Mouse (Mus musculus): Measurements from ENCODE around the gene Tmem39b. TPM values are rescaled to one million over a fixed set of nuclear protein-coding genes. Genes with fewer than 3 reads are reported as not detected.

Gene Tmem39b
- polyA plus RNA-seq, 1 experiment from 2014 or later = 16.1 TPM

- under 1% methylated on average over 65 of the region's 65 CpGs for WGBS (ENCODE audit: insufficient replicate concordance)
- H3K4me3 ChIP-seq (ENCODE audit: low read depth, low read length) = peak within 1 kb of the TSS; percentile 84
- peaks cover 16% of the 10 kb centered on the region for H3K4me1 ChIP-seq (ENCODE audit: control insufficient read depth, insufficient read depth, low read length)
- H3K9ac ChIP-seq (ENCODE audit: low read depth, low read length) = peak within 1 kb of the TSS; percentile 99
- H3K27ac ChIP-seq (ENCODE audit: low read depth, low read length) = peak within 1 kb of the TSS; percentile 96
- peaks cover 8% of the 10 kb centered on the region for H3K36me3 ChIP-seq (ENCODE audit: control insufficient read depth, insufficient read depth, low read length)
- no peaks in the 10 kb centered on the region for H3K9me3 ChIP-seq (replicated peaks; ENCODE audit: control insufficient read depth, low read length)
- peak; percentile 80 for ATAC-seq (replicated peaks; ENCODE audit: insufficient number of reproducible peaks, low FRiP score, low TSS enrichment)
- H3K4me2 ChIP-seq = peak within 1 kb of the TSS; percentile 84
- H3K27me3 ChIP-seq (ENCODE audit: control insufficient read depth, insufficient read depth, low read length) = no peaks in the 10 kb centered on the region
Measured at GRCm38 (mm10) chr4:129672083-129672877, 24.4 kb downstream of the Tmem39b start, which contains the start of gene Kpna6. Kpna6 (minus strand) TSS chr4:129672767.

- Histone ChIP-seq H3K9me3 (replicated peaks; ENCODE audit: control insufficient read depth, low read length) (no peaks in the 10 kb centered on the region), H3K27me3 (ENCODE audit: control insufficient read depth, insufficient read depth, low read length) (no peaks in the 10 kb centered on the region), H3K4me2 (peak overlapping the region; percentile 84), H3K27ac (ENCODE audit: low read depth, low read length) (peak overlapping the region; percentile 96), H3K9ac (ENCODE audit: low read depth, low read length) (peak overlapping the region; percentile 99), H3K4me1 (ENCODE audit: control insufficient read depth, insufficient read depth, low read length) (peaks cover 16% of the 10 kb centered on the region), H3K4me3 (ENCODE audit: low read depth, low read length) (peak overlapping the region; percentile 84), H3K36me3 (ENCODE audit: control insufficient read depth, insufficient read depth, low read length) (peaks cover 10% of the 10 kb centered on the region)
- no peak; the same call in 1 of the 2 replicates for ATAC-seq (replicated peaks; ENCODE audit: insufficient number of reproducible peaks, low FRiP score, low TSS enrichment)
- WGBS (ENCODE audit: insufficient replicate concordance) = 7% methylated on average over 12 of the region's 12 CpGs
Measured at GRCm38 (mm10) chr4:129671491-129672082, 25.1 kb downstream of the Tmem39b start.

- Histone ChIP-seq H3K4me1 (ENCODE audit: control insufficient read depth, insufficient read depth, low read length) (no peaks in the 10 kb centered on the region; the same call in 1 of the 2 replicates), H3K36me3 (ENCODE audit: control insufficient read depth, insufficient read depth, low read length) (peaks cover 15% of the 10 kb centered on the region), H3K9me3 (replicated peaks; ENCODE audit: control insufficient read depth, low read length) (no peaks in the 10 kb centered on the region), H3K27me3 (ENCODE audit: control insufficient read depth, insufficient read depth, low read length) (no peaks in the 10 kb centered on the region), H3K4me3 (ENCODE audit: low read depth, low read length) (no peak overlapping the region), H3K9ac (ENCODE audit: low read depth, low read length) (no peak overlapping the region), H3K4me2 (no peak overlapping the region), H3K27ac (ENCODE audit: low read depth, low read length) (no peak overlapping the region)
- no peak for ATAC-seq (replicated peaks; ENCODE audit: insufficient number of reproducible peaks, low FRiP score, low TSS enrichment)
- WGBS (ENCODE audit: insufficient replicate concordance) = 84% methylated on average over 3 of the region's 3 CpGs
Measured at GRCm38 (mm10) chr4:129662255-129662813, 34.3 kb downstream of the Tmem39b start.

GRCm38 (mm10) chr4:129661584-129661983 lies 35.1 kb downstream of the Tmem39b start:
- no peak overlapping the region for H3K27ac ChIP-seq (ENCODE audit: low read depth, low read length)
- 88% methylated on average over 3 of the region's 3 CpGs for WGBS (ENCODE audit: insufficient replicate concordance)
- no peak for ATAC-seq (replicated peaks; ENCODE audit: insufficient number of reproducible peaks, low FRiP score, low TSS enrichment)

GRCm38 (mm10) chr4:129654770-129655169 lies 41.9 kb downstream of the Tmem39b start:
- no peaks in the 10 kb centered on the region for H3K4me1 ChIP-seq (ENCODE audit: control insufficient read depth, insufficient read depth, low read length)
- no peak overlapping the region for H3K4me3 ChIP-seq (ENCODE audit: low read depth, low read length)
- peaks cover 41% of the 10 kb centered on the region for H3K36me3 ChIP-seq (ENCODE audit: control insufficient read depth, insufficient read depth, low read length)
- no peak overlapping the region for H3K9ac ChIP-seq (ENCODE audit: low read depth, low read length)
- H3K9me3 ChIP-seq (replicated peaks; ENCODE audit: control insufficient read depth, low read length) = no peaks in the 10 kb centered on the region
- 90% methylated on average over 14 of the region's 14 CpGs for WGBS (ENCODE audit: insufficient replicate concordance)
- no peaks in the 10 kb centered on the region for H3K27me3 ChIP-seq (ENCODE audit: control insufficient read depth, insufficient read depth, low read length)
- no peak overlapping the region for H3K4me2 ChIP-seq
- H3K27ac ChIP-seq (ENCODE audit: low read depth, low read length) = no peak overlapping the region
- ATAC-seq (replicated peaks; ENCODE audit: insufficient number of reproducible peaks, low FRiP score, low TSS enrichment) = no peak

More at GRCm38 (mm10) chr4:129661584-129661983, 35.1 kb downstream of the Tmem39b start:
- Histone ChIP-seq H3K27me3 (ENCODE audit: control insufficient read depth, insufficient read depth, low read length) (no peaks in the 10 kb centered on the region), H3K4me3 (ENCODE audit: low read depth, low read length) (no peak overlapping the region), H3K36me3 (ENCODE audit: control insufficient read depth, insufficient read depth, low read length) (peaks cover 12% of the 10 kb centered on the region), H3K4me2 (no peak overlapping the region), H3K9me3 (replicated peaks; ENCODE audit: control insufficient read depth, low read length) (no peaks in the 10 kb centered on the region), H3K9ac (ENCODE audit: low read depth, low read length) (no peak overlapping the region), H3K4me1 (ENCODE audit: control insufficient read depth, insufficient read depth, low read length) (no peaks in the 10 kb centered on the region; the same call in 1 of the 2 replicates)

GRCm38 (mm10) chr4:129650359-129650758 lies 46.3 kb downstream of the Tmem39b start:
- H3K27ac ChIP-seq (ENCODE audit: low read depth, low read length) = no peak overlapping the region
- ATAC-seq (replicated peaks; ENCODE audit: insufficient number of reproducible peaks, low FRiP score, low TSS enrichment) = no peak
- H3K27me3 ChIP-seq (ENCODE audit: control insufficient read depth, insufficient read depth, low read length) = no peaks in the 10 kb centered on the region
- no peak overlapping the region for H3K4me2 ChIP-seq
- no peaks in the 10 kb centered on the region for H3K9me3 ChIP-seq (replicated peaks; ENCODE audit: control insufficient read depth, low read length)
- H3K4me3 ChIP-seq (ENCODE audit: low read depth, low read length) = no peak overlapping the region
- peaks cover 50% of the 10 kb centered on the region for H3K36me3 ChIP-seq (ENCODE audit: control insufficient read depth, insufficient read depth, low read length)
- H3K4me1 ChIP-seq (ENCODE audit: control insufficient read depth, insufficient read depth, low read length) = no peaks in the 10 kb centered on the region
- 94% methylated on average over 8 of the region's 8 CpGs for WGBS (ENCODE audit: insufficient replicate concordance)
- H3K9ac ChIP-seq (ENCODE audit: low read depth, low read length) = no peak overlapping the region

- H3K9me3 ChIP-seq (replicated peaks; ENCODE audit: control insufficient read depth, low read length) = no peaks in the 10 kb centered on the region
- H3K27ac ChIP-seq (ENCODE audit: low read depth, low read length) = no peak overlapping the region
- no peaks in the 10 kb centered on the region for H3K27me3 ChIP-seq (ENCODE audit: control insufficient read depth, insufficient read depth, low read length)
- no peak overlapping the region for H3K4me2 ChIP-seq
- H3K36me3 ChIP-seq (ENCODE audit: control insufficient read depth, insufficient read depth, low read length) = peaks cover 41% of the 10 kb centered on the region
- WGBS (ENCODE audit: insufficient replicate concordance) = 70% methylated on average over 1 of the region's 1 CpGs
- no peak for ATAC-seq (replicated peaks; ENCODE audit: insufficient number of reproducible peaks, low FRiP score, low TSS enrichment)
- H3K4me1 ChIP-seq (ENCODE audit: control insufficient read depth, insufficient read depth, low read length) = no peaks in the 10 kb centered on the region
- H3K4me3 ChIP-seq (ENCODE audit: low read depth, low read length) = no peak overlapping the region
- H3K9ac ChIP-seq (ENCODE audit: low read depth, low read length) = no peak overlapping the region
Measured at GRCm38 (mm10) chr4:129648656-129649055, 48.0 kb downstream of the Tmem39b start.

GRCm38 (mm10) chr4:129645204-129645603 lies 51.4 kb downstream of the Tmem39b start:
- H3K4me3 ChIP-seq (ENCODE audit: low read depth, low read length) = no peak overlapping the region
- no peak overlapping the region for H3K4me2 ChIP-seq
- no peak overlapping the region for H3K27ac ChIP-seq (ENCODE audit: low read depth, low read length)
- H3K36me3 ChIP-seq (ENCODE audit: control insufficient read depth, insufficient read depth, low read length) = peaks cover 28% of the 10 kb centered on the region
- no peak for ATAC-seq (replicated peaks; ENCODE audit: insufficient number of reproducible peaks, low FRiP score, low TSS enrichment)
- H3K9me3 ChIP-seq (replicated peaks; ENCODE audit: control insufficient read depth, low read length) = no peaks in the 10 kb centered on the region
- 0 out of 2 replicates have a peak, but pooled peaks cover 2% of the 10 kb centered on the region for H3K4me1 ChIP-seq (ENCODE audit: control insufficient read depth, insufficient read depth, low read length)
- H3K27me3 ChIP-seq (ENCODE audit: control insufficient read depth, insufficient read depth, low read length) = no peaks in the 10 kb centered on the region
- H3K9ac ChIP-seq (ENCODE audit: low read depth, low read length) = no peak overlapping the region
- 84% methylated on average over 6 of the region's 6 CpGs for WGBS (ENCODE audit: insufficient replicate concordance)

Data from heart, embryonic 11.5 days (tissue).